Comparison of ENCODE assay signal across 8 mouse cellular contexts in genomic region chr16:92497851-92498588, GRCm38 (mm10). TPM values are rescaled to one million over a fixed set of nuclear protein-coding genes. Genes with fewer than 3 reads are reported as not detected.
DNase-seq lines count a peak whose midpoint lies in the region; ATAC-seq lines count a peak whose summit lies in the region.

No protein-coding gene starts in this region.

- H3K9me3 ChIP-seq in forebrain, embryonic 12.5 days, result no peaks in the 10 kb centered on the region
- H3K9me3 ChIP-seq in liver, embryonic 12.5 days (replicated peaks), result no peaks in the 10 kb centered on the region
- no peaks in the 10 kb centered on the region for H3K9me3 ChIP-seq in stomach, embryonic 15.5 days

- no peaks in the 10 kb centered on the region for H3K36me3 ChIP-seq in forebrain, embryonic 12.5 days (replicated peaks)
- no peaks in the 10 kb centered on the region for H3K36me3 ChIP-seq in liver, embryonic 12.5 days
- no peaks in the 10 kb centered on the region for H3K36me3 ChIP-seq in stomach, embryonic 15.5 days

- peak overlapping the region; percentile 55 for H3K9ac ChIP-seq in forebrain, embryonic 12.5 days
- peak overlapping the region; percentile 32; the same call in 1 of the 2 replicates for H3K9ac ChIP-seq in liver, embryonic 12.5 days
- peak overlapping the region; percentile 39 for H3K9ac ChIP-seq in stomach, embryonic 15.5 days

- peak overlapping the region; percentile 83 for H3K4me2 ChIP-seq in forebrain, embryonic 12.5 days
- peak overlapping the region; percentile 72 for H3K4me2 ChIP-seq in liver, embryonic 12.5 days
- H3K4me2 ChIP-seq in stomach, embryonic 15.5 days, result peak overlapping the region; percentile 91

- ATAC-seq in forebrain, embryonic 12.5 days (ENCODE audit: low FRiP score), result no peak
- no peak for ATAC-seq in liver, embryonic 12.5 days
- no peak for ATAC-seq in stomach, embryonic 15.5 days (ENCODE audit: insufficient read depth, low FRiP score, low read depth)

- 7% methylated on average over 26 of the region's 26 CpGs for WGBS in forebrain, embryonic 12.5 days
- 9% methylated on average over 26 of the region's 26 CpGs for WGBS in liver, embryonic 12.5 days (ENCODE audit: insufficient replicate concordance)
- 11% methylated on average over 26 of the region's 26 CpGs for WGBS in stomach, embryonic 15.5 days

- H3K4me3 ChIP-seq in forebrain, embryonic 12.5 days (replicated peaks), result peak overlapping the region; percentile 51
- peak overlapping the region; percentile 47 for H3K4me3 ChIP-seq in liver, embryonic 12.5 days
- H3K4me3 ChIP-seq in stomach, embryonic 15.5 days (replicated peaks), result peak overlapping the region; percentile 52

- H3K27ac ChIP-seq in forebrain, embryonic 12.5 days, result no peak overlapping the region
- H3K27ac ChIP-seq in liver, embryonic 12.5 days, result no peak overlapping the region
- peak overlapping the region; percentile 61; the same call in 1 of the 2 replicates for H3K27ac ChIP-seq in stomach, embryonic 15.5 days

- H3K27me3 ChIP-seq in forebrain, embryonic 12.5 days, result peaks cover 57% of the 10 kb centered on the region
- H3K27me3 ChIP-seq in liver, embryonic 12.5 days (replicated peaks), result peaks cover 72% of the 10 kb centered on the region
- peaks cover 22% of the 10 kb centered on the region for H3K27me3 ChIP-seq in stomach, embryonic 15.5 days (replicated peaks)

- peaks cover 15% of the 10 kb centered on the region for H3K4me1 ChIP-seq in forebrain, embryonic 12.5 days
- H3K4me1 ChIP-seq in liver, embryonic 12.5 days, result peaks cover 34% of the 10 kb centered on the region
- H3K4me1 ChIP-seq in stomach, embryonic 15.5 days, result peaks cover 16% of the 10 kb centered on the region

- peak; percentile 23 to 40 for DNase-seq in lung, adult 18-20 months
- DNase-seq in lung, postnatal 14 days, result no peak
- DNase-seq in thymus, postnatal 36 days, result no peak
- DNase-seq in cerebellum, postnatal 14 days, result no peak
- DNase-seq in embryo, embryonic 10.5 days (ENCODE audit: low spot score), result no peak

RNA-seq across cellular contexts. Expression of gene Clic6, which starts 12.5 kb away (rescaled TPM):
- 5.1 and 8.0 TPM in 2 replicates for polyA plus RNA-seq in forebrain, embryonic 12.5 days (2016; fragmentation: Nextera tagmentation; extraction: Ambion mirVana)
- polyA plus RNA-seq in liver, embryonic 12.5 days (2016; fragmentation: Nextera tagmentation; extraction: Ambion mirVana), result 1.3 and 1.7 TPM in 2 replicates
- 38.5 and 43.9 TPM in 2 replicates for polyA plus RNA-seq in stomach, embryonic 15.5 days (2015; fragmentation: Nextera tagmentation; extraction: Ambion mirVana)

RNA-seq across cellular contexts. Expression of gene Rcan1, which starts 27.4 kb away (rescaled TPM):
- polyA plus RNA-seq in forebrain, embryonic 12.5 days (2016; fragmentation: Nextera tagmentation; extraction: Ambion mirVana), result 40.9 and 43.1 TPM in 2 replicates
- polyA plus RNA-seq in liver, embryonic 12.5 days (2016; fragmentation: Nextera tagmentation; extraction: Ambion mirVana), result 14.3 and 15.9 TPM in 2 replicates
- 24.5 TPM in 2 replicates for polyA plus RNA-seq in stomach, embryonic 15.5 days (2015; fragmentation: Nextera tagmentation; extraction: Ambion mirVana)

Comparison
In these comparisons a context has a peak if more than half of its experiments do, and no peak if none do; other contexts are left out.
1. DNase-seq: peak in lung, adult 18-20 months (2 of 2); none in lung, postnatal 14 days (single experiment), thymus, postnatal 36 days (0 of 2), cerebellum, postnatal 14 days (0 of 2) and embryo, embryonic 10.5 days (single experiment).
2. Peak in every context shown above with its lines, with median percentiles within 50 percentile points of each other: H3K4me2 ChIP-seq, H3K4me3 ChIP-seq and H3K9ac ChIP-seq.